Mouse (Mus musculus) T-helper 1 cell (primary cell): ENCODE data around the gene Asxl2.
"Not testable (repeated sequence)": the region's sequence is repeated elsewhere in the genome, so short reads cannot be mapped to it uniquely, and the experiment has no call there.

Source experiments
- in situ Hi-C: fragments of 300-600 bp; cut with MboI, MseI; formaldehyde crosslinking; loops from one replicate; pipeline ENCODE4 v1.15.1; 2025; ENCODE audit warnings: high pct_unique_total_duplicates

The Asxl2 gene

DNA sequence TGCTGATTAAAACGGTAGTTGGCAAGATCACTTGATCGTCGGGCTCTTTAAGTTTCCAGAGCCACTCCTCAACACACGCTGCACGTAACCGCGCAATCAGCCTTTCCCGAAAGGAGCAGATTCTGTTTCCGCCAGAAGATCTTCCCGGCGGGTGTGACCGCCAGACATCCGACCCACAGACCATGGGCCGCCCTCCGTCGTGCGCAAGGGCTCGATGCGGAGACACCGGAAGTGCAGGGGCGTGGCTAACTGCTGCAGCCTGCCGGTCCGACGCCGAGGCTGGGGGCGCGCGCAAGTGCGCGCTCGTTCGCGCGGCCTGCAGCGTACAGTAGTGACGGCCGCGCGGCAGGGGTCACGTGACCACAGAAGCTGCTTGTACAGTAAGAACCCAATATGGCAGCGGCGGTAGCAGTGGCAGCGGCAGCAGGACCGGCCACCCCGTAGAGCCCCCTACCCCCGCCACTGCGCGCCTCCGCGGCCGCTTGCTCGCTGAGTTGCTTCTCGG lies at the start of gene Asxl2:
Asxl2 (plus strand) TSS at position 328 of the 505 bp plus-strand sequence.
- in situ Hi-C loops: loop anchor here (5.0 kb wide), 1 partner anchor 59 kb away; the partner anchor contains the start of gene Kif3c

DNA sequence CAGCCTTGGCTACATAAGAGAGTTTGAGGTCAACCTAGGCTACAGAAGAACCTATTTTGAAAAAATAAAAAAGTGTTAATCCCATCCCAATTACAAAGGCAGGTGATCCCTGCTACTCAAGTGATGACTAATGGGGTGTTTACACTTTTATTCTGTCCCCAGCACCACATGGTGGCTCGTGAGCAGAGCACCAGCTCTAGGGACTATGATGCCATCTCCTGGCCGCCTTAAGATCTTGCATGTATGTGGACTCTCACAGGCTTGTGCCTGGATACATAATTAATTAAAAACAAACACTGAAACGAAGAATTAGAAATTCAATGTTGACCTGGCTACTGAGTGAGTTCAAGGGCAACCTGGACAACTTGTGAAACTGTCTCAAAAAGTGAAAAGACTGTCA lies 49.5 kb upstream of the Asxl2 start:
- in situ Hi-C loops: no loop called here

DNA sequence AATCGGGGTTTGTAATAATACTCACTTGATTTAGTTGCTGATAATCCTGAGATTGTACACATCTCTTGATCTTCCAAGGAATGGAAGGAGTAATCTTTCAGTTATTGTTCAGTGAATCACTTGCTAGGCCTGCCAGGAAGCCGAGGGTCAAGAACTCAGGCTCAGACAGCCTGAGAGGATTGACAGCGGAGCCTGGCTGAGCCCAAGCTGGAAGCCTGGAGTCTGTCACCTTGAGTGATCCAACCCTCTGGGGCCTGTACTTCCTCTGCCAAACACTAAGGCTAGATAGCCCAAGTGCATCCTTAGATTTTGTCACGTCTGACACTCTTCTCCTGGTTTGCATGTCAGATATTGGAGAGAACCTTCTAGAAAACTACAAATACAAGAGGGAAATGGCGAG lies 48.9 kb upstream of the Asxl2 start:
- in situ Hi-C loops: no loop called here

DNA sequence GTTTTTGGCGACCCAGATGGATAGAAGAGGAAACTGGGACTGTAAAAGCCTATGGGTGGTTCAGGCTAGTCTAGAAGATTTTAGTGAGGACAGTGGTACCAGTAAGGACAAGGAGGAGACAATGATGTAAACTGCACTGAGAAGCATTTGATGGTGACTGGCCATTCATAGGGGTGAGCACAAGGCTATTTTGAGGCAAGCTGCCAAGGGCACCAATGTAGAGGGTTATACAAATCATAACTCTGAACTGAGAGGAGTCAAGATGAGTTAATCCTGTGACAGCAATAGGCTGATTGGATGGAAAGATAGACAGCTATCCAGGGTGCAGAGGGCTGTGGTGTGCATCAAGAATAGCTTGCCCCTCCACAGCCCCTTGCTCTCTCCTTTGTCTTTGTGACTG lies 41.8 kb upstream of the Asxl2 start:
- in situ Hi-C loops: loop anchor here (5.0 kb wide), 1 partner anchor 283 kb away; no protein-coding TSS in a partner anchor

DNA sequence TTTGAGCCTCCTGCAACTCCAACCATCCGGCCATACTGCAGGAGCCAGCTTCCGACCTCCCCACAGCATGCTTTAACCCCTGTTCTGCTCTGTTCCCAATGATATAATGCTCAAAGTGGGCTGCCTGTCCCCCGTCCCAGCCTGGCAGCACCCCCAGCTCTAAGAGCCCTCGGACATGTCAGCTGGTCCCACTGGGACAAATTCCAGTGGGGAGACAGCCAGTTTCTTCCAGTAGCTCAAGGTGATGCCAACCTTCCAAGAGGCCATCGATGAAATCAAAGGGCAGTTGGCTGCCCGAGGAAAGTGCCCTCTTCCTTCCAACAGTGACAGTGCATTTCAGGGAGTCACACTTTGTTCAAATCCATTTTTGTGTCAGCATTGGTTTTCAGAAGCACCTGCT lies 41.4 kb upstream of the Asxl2 start:
- in situ Hi-C loops: loop anchor here (5.0 kb wide), 1 partner anchor 283 kb away; no protein-coding TSS in a partner anchor

DNA sequence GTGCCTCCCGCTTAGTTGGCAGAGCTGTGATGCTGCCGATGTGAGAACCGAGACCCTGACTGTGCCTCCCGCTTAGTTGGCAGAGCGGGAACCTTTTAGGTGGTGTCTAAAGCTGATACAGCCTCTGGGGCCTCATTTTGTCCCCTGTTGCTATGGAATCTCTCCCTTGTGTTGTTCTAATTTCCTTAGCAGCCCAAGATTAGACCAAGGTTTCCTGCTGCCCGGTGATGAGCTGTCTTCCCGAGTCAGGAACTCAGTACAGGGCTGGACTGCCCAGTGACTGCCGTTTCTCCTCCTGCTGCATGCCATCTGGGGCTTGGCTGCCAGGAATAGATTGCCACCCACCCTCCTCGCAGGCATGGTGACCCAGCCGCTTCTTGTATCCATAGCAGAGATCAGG lies 40.7 kb upstream of the Asxl2 start:
- in situ Hi-C loops: loop anchor here (5.0 kb wide), 1 partner anchor 284 kb away; no protein-coding TSS in a partner anchor

DNA sequence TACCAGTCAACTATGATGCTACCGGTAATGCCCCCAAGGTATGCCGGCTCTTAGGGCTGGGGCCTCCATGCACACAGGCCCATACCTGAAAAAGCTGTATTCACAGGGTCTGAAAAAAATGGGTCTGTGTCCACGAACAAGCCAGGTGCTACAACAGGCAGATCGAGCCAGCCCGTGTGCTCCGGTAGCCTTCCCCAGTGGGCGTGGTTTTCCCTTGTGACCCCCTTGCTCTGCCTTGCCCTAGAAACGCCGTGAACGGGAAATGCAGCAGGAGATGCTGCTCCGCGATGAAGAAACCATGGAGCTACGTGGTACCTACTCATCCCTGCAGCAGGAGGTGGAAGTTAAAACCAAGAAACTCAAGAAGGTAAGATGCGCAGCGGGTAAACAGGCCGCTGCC lies 38.8 kb upstream of the Asxl2 start:
- in situ Hi-C loops: loop anchor here (5.0 kb wide), 1 partner anchor 286 kb away; no protein-coding TSS in a partner anchor

DNA sequence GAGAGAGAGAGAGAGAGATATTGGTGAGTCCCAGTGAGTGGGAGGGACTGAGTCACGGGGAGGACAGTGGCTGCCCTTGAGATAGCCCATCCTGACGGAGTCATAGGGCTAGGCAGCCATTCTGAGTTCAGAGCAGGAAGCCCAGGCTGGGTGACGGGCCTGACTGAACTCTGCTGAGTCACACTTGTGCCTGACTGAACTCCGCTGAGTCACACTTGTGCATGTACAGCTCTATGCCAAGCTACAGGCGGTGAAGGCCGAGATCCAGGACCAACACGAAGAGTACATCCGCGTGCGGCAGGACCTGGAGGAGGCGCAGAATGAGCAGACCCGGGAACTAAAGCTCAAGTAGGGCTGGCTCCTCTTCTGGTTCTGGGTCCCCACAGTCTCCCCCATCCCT lies 37.3 kb upstream of the Asxl2 start:
- in situ Hi-C loops: loop anchor here (5.0 kb wide), 1 partner anchor 287 kb away; no protein-coding TSS in a partner anchor

DNA sequence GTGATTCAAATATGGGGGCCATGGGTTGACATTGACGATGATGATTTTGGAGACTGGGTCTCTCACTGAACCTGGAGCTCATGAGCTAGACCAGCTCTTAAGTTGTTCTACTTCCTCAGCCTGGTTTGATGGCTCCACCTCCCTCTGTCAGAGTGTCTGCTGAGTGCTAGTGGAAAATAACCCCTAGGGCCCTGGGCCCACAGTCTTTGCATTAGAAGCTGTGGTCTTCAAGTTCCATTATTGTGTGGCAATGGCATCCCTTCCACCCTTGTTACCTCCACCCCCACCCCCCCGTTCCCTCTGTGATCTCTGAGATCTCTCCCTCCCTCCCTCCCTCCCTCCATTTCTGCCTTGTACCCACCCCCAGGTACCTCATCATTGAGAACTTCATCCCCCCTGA lies 36.6 kb upstream of the Asxl2 start:
- in situ Hi-C loops: no loop called here

DNA sequence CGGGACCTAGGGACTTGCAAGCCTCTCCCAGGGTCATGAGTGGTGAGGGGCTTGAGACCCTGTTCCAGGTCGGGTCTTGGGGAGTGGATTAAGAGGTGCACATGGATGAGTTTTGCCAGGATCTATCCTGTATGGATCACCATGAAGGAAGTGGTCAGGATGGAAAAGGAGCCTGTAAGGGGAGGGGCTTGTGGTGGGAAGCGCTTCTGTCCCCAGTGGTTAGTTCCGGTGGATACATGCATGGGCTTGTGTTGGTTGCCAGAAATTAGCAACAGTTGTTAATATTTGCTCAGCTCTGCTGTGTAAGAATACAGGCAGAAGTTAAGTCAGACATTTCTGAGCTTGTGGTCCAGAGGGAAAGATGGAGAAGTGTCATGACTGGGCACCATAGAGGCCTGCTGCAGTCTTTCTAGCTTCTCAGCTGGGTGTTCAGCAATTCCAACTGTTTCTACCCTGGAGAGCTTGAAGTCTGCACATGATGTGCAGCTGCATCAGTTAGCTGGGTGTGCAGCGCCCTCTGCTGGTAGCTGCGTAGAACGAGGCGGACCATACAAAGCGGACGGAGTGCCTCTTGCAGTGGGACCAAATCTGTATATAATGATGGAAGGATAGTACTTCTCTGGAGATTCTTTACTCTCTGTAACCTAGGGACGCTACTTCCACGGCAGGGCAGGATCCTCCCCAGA lies 35.9 kb upstream of the Asxl2 start:
- in situ Hi-C loops: no loop called here

DNA sequence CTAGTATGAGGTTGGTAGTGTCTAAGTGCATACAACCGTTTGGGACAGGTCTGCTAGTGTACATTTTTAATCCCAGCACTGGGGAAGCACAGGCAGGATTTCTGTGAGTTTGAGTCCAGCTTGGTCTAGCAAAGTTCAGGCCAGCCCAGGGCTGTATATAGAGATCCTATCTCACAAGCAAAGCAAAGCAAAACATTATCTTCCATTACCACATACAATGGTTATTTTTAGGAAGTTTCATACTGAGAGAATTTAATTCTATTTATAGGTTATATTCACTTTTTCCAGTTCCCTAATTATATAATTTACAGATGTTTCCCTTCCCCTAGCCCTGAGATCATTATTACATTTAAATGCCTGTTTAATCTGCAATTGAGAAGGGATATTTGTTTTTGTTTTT lies 35.4 kb upstream of the Asxl2 start:
- in situ Hi-C loops: no loop called here

DNA sequence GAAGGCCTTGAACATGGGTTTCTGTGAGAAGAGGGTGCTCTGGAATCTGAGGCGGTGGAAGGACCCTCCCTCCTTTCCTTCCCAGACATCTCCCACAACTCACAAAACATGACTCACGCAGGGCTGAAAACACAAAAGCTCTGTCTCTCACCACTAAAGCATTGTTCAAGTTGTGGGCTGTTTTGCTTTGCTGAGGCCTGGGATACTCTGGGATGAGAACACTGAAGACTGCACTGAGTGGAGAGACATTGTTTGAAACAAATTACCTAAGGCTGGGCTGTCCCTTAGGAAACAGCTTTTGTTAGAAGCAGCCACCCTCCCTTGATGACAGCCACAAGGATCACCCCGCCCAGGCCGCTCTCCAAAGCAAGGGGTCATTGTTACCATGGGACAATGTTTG lies 33.5 kb upstream of the Asxl2 start:
- in situ Hi-C loops: no loop called here

DNA sequence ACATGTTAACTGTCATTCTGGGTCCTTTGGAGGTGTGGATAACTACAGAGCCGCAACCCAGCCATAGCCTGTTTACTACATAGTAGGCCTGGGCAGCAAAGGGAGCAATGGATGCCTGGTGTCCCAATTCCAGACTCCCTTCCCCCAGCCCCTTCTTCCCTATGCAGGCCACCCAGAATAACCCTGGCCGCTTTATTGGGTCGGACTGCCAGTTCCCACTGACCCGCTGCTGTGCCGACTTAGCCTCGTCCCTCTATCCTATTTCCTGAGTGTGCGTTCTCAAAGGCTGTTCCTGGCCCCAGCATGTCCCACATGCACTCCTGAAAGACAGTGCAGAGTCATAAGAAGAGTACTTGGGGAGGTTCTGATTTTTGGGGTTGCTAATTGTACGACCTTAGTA lies 29.7 kb upstream of the Asxl2 start:
- in situ Hi-C loops: no loop called here

DNA sequence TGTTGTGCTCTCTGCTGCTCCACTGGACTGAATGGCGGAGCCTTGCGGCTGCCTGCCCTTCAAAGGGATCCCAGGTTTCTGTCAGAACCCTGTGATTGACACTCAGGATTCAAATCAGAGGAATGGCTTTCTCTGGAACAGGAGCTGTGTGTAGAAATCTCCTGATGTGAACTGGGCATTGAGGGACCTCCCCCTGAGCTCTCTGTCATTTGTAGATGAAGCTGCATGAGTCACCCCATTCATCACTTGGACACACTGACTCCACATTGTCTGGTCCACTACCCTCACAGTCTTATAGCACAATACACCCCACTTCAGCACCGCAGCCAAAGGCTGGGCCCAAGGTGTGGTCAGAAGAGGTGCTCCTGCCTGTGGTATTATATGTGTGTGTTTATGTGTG lies 21.0 kb upstream of the Asxl2 start:
- in situ Hi-C loops: not testable (repeated sequence)

DNA sequence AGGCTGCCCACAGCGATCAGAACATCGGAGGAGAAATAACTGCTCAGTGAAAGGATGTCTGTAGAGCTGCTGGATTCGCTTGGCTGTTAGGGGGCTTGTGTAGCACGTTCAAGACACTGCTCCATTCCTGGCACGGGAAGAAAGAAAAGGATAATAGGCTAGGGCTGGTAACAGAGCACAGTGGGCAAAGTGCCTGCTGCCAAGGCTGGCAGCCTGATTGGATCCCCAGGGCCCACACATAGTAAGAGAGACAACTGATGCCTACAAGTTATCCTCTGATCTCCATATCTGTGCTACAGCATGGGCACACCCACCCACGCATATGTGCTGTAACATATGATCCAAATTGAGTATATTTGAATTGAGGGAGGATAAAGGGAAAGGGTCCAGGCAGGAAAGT lies 20.1 kb upstream of the Asxl2 start:
- in situ Hi-C loops: no loop called here

DNA sequence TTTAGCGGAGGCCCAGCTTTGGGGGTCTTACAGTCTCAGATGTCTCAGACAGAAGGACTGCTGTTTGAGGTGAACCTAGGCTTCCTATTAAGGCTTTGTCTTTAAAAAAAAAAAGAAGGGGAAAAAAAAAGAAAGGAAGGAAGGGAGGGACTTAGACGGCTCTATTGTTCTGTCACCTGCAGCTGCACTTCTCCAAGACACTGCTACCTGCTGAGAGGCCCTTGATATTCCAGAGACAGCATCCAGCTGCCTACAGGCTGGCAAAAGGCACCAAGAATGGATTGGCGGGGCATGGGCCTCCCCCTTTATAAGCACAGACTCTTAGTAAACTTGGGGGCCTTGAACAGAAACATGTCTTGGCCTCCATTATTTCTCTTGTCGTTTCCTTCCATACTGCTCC lies 11.7 kb upstream of the Asxl2 start:
- in situ Hi-C loops: no loop called here

DNA sequence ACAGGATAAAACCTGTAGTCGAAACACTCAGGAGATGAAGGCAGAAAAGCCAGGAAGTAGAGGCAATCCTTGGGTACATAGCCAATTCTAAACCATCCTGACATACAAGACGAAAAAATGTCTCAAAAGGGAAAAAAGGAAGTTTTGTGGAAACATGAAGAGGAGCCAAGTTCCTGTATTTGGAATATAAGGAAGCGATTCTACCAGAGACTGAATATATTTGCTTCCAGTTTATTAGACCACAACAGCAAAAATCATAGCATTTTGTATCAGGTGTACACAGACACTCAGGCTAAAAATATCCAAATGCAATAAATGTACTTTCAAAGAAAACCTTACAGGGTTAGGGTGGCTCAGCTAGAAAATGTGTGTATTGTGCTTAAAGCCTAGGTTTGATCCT lies 7.9 kb upstream of the Asxl2 start:
- in situ Hi-C loops: no loop called here

DNA sequence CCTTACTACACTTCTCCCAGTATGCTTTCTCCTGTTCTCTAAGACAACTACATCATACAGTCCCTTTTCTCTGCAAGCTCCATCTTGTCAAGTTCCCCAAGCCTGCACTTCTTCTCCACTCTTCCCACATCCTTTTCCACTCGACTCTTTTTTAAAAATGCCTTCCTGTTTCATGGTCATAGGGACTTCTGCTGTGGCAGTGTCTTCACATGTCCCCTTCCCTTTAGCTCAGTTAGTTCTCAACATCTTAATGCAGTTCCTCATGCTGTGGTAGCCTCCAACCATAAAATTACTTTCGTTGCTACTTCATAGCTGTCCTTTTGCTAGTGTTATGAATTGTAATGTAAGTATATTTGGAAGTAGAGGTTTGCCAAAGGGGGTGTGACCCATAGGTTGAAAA lies 6.1 kb upstream of the Asxl2 start:
- in situ Hi-C loops: no loop called here

DNA sequence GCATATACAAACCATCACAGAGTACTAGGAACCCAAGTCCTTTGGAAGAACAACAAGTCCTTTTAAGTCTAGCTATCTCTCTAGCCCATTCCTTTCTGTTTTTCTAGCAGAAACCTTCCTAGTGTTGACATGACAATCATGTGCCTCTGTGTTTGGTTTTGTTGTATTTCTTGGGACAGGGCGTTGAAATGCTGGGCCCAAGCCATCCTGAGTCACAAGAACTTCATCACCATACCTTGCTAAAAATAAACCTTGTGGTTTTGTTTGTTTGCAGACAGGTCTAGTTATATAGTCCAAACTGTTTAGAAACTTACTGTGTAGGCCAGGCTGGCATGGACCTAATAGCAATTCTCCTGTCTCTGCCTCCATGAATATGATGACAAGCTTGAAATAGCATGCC lies 3.9 kb upstream of the Asxl2 start:
- in situ Hi-C loops: no loop called here

DNA sequence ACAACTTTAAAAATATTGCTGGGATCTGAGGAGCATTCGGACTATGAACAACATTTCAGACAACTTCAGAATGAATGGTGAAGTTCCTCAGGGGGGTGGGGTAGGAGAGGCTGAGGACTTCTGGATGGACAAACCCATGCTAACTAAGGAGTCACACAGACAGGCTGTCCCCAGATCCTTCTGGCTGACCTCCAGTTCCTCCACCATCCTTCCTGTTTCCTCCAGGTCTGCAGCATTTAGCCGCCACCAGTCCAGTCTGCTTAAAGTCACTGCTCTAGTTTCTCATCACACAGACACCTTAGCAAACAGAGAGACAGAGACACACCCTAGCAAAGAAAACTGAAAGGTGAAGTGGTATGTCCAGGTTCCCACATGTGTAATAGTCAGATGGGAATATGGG lies 2.5 kb upstream of the Asxl2 start:
- in situ Hi-C loops: no loop called here

DNA sequence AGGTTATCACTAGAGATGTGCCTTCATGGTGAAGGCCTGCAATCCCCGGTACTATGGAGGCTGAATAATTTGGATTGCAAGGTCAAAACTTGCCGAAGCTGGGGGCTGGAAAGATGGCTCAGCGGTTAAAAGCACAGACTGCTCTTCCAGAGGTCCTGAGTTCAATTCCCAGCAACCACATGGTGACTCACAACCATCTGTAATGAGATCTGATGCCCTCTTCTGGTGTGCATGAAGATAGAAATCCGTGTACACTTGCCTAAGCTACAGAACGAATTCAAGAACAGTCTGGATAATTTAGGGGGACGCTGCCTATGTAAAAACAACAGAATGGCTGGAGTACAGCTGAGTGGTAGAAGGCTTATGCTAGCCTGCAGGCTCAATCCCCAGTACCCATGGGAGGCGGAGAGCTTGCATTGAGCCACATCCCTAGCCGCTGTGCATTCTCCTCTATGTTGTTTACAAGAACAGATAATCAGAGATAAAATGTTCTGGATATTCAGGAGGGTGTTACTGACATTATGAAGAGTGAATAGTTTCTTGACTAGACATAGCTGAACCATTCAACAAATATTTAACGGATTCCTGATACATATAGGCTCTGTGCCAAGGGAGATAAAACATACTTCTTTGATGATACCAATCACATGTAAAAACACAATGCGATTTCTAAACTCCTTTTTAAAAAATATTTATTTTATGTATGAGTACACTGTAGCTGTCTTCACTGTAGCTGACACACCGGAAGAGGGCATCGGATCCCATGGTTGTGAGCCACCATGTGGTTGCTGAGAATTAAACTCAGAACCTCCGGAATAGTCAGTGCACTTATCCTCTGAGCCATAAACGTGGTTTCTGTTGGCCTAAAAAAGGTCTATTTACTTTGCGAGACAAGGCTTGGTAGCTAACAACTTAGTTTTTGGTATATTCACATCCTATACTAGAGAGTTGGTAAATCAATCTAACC lies 999 bp upstream of the Asxl2 start:
- in situ Hi-C loops: loop anchor here (5.0 kb wide), 1 partner anchor 58 kb away; the partner anchor contains the start of gene Kif3c
